Mouse (Mus musculus) inflammation-experienced regulatory T-cells, adult 16 weeks (primary cell): ENCODE results near the gene Mfsd5. TPM values are rescaled to one million over a fixed set of nuclear protein-coding genes. Genes with fewer than 3 reads are reported as not detected.

ENCODE experiments used
- polyA plus RNA-seq: library from polyadenylated mRNA; unstranded; fragments of 100-300 nt; shearing (Covaris generic); gene quantifications from one replicate; pipeline ENCODE4 v1.2.1, GENCODE M21; 2017

Mfsd5 gene
- polyA plus RNA-seq: 92.2 TPM

DNA sequence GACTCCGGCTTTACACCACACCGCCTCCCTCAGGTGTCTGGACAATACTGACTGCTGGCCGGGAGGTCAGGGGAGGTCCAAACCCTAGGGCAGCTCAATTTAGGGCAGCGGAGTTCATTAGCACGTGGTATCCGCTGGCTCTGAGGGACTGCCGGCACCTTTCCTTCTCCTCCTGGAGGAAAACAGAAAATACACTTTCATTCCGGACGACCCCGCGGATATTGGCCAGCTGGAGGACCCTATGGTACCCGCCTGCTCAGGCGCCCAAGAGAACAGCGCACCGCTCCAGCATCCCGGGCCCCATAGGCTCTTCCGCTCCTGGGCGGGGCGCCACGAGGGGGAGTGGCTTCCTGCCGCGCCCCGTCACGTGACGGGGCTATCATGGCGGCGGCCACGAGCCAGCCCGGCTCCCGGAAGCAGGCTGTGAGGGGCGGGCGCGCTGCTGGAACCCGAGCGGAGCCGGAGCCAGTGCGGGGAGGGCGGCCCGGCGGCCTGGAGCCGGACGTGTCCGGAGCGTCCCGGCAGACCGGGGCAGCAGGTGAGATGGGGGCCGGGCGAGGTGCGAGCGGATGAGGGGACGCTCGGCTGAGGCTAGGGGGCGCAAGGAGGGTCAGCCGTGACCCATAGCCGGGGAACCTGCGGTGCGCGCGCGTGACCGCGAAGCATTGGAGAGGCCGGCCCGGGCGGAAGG, at the start of gene Mfsd5:
TSS of gene Mfsd5 (plus strand) at position 363 of the 691 bp plus-strand sequence.

DNA sequence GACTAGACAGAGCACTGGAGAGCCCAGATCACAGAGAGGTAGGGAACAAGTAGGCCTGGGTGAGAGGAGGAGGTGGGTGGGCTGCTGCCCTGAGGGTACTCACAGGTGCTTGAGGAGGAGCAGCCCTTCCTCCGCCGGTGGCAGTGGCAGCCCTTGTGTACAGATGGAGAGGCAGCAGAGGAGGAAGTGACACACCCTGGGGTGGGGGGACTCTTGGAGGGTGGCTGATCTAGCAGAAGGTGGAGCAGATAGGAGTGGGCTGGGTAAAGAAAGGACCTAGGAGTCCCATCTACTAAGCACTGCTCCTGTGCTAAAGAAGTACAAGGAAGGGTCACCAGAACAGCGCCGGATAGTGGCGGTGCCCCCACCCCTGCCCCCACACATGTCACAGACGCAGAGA, 47.5 kb upstream of the Mfsd5 start, which contains the start of gene Itgb7:
TSS of gene Itgb7 (minus strand) at position 197 of the 400 bp plus-strand sequence.

DNA sequence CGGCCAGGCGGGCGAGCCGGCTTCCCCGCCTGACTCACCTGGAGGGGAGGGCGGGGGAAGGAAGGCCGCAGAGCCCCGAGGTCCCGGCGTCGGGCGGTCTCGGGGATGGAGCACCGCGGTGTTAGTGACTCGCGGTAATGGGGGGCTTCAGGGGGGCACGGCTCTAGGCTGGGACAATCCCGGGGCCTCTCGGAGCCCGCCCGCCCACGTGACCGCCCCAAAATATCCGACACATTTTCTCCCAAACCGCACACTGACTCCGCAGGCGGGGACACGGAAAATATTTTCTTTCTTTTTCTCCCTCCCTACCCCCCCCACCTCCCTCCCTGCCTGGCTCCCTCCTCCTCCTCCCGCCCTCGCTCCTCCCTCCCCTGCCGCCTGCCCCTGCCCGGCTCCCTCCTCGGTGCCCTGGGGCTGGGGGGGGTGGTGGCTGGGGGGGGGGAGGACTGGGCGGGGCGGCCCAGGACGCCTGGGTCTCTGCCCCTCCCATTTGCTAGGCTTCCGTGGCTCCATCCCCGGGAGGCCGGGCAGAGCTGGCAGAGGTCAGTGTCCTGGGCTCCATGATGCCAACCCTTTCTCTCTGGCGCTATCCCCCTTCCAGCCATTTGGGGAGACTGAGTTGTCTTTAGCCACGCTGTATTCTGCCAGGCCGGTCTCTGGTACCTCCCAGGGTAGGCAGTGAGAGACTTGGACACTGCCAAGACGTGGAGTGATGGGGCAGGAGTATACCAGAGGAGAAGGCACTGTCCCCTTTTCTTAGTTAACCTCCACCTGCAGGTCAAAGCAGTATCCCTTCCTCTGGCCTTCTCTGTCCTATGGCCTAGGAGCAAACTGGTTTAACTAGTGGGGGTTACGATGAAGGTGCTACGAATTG, 21.8 kb upstream of the Mfsd5 start, which contains the start of gene Rarg:
TSS of gene Rarg (minus strand) at position 316 of the 874 bp plus-strand sequence.

DNA sequence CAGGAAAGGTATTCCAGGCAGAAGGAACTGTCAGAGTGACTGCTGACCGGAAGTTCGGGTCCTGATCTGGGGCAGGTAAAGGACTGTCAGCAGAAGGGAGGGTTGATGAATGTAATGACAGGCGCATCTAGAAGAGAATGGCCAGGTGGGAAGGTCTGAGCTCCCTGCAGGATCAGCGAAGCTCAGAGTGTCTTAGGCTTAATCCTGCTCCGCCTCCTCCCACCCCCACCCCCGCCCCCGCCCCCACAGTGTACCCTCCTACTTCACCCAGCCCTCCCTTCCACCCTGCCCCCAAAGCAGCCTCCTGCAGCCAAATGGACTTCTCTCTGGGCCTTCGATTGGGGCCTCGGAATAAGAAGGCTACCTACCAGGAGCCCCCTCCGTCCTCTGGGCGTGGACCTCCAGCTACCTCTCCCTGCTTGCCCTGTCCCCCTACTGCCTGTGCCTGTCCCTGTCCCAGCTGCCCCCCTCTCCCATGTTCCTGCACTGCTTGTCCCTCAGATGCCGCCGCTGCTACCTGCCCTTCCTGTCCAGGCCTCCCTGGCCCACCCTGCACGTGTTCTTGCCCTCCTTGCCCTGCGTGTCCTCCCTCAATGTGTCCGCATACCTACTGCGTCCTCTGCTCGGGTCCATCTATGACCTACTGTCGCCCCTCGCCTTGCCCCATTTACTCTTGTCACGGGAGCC, 8.8 kb upstream of the Mfsd5 start, which contains the start of gene Gm9918:
TSS of gene Gm9918 (plus strand) at position 290 of the 687 bp plus-strand sequence.

DNA sequence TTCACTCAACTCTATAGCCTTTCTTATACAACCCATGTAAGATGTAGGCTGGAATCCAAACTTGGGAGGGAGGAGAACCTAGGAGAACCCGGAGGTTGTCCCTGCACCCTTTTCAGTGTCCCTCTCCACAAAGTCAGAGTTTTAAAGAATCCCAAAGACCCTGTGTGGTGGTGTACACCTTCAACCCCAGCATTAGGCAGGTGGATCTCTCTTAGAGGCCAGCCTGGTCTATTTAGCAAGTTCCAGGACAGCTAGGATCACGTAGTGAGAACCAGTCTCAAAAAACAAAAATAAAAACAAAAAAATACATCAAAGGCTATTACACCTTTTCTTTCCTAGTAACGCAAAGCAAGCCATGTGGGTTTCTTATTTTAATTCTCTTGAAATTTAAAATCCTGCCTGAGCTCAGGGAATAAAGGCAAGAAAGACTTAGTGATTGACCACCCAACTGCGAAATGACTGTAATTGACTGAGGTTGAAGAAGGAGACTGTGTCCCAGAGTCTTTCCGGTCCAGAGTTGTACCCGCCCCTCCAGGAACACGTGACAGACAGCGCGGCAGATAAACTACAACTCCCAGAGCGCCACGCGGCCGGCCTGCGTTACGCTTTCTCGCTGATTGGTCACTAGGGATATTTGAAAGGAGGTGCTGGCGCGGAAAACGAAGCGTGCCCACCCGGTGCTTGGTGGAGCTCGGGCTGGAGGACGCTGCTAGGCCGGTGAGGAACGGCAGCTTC, 16.5 kb downstream of the Mfsd5 start, which contains the start of gene Espl1:
TSS of gene Espl1 (plus strand) at position 634 of the 735 bp plus-strand sequence.

GRCm38 (mm10) chr15:102326022-102326576, 46.8 kb downstream of the Mfsd5 start, which contains the start of gene Pfdn5:
TSS of gene Pfdn5 (plus strand) at chr15:102326116.

Other genes starting within 250 kb of the Mfsd5 start
- 154 TPM for gene Eif4b, start 205.7 kb upstream of the Mfsd5 start, polyA plus RNA-seq
- 2.1 TPM for gene Tns2, start 179.0 kb upstream of the Mfsd5 start, polyA plus RNA-seq
- 69.4 TPM for gene Spryd3, start 143.2 kb upstream of the Mfsd5 start, polyA plus RNA-seq
- gene Igfbp6, start 135.1 kb upstream of the Mfsd5 start, polyA plus RNA-seq: 0.52 TPM
- gene Soat2, start 128.9 kb upstream of the Mfsd5 start, polyA plus RNA-seq: 2.5 TPM
- 95.1 TPM for gene Zfp740, start 76.2 kb upstream of the Mfsd5 start, polyA plus RNA-seq
- 18.1 TPM for gene Csad, start 74.7 kb upstream of the Mfsd5 start, polyA plus RNA-seq
- gene Itgb7, start 47.5 kb upstream of the Mfsd5 start, polyA plus RNA-seq: 979 TPM
- 38.9 TPM for gene Rarg, start 21.9 kb upstream of the Mfsd5 start, polyA plus RNA-seq
- gene Gm9918, start 8.9 kb upstream of the Mfsd5 start, polyA plus RNA-seq: not detected
- gene Espl1, start 16.8 kb downstream of the Mfsd5 start, polyA plus RNA-seq: 2.7 TPM
- 518 TPM for gene Pfdn5, start 46.7 kb downstream of the Mfsd5 start, polyA plus RNA-seq
- gene Myg1, start 52.3 kb downstream of the Mfsd5 start, polyA plus RNA-seq: 105 TPM
- gene Aaas, start 71.3 kb downstream of the Mfsd5 start, polyA plus RNA-seq: 57.2 TPM
- not detected for gene Sp7, start 87.7 kb downstream of the Mfsd5 start, polyA plus RNA-seq
- 16.0 TPM for gene Sp1, start 126.7 kb downstream of the Mfsd5 start, polyA plus RNA-seq
- gene Amhr2, start 165.9 kb downstream of the Mfsd5 start, polyA plus RNA-seq: 0.78 TPM
- gene Prr13, start 179.6 kb downstream of the Mfsd5 start, polyA plus RNA-seq: 713 TPM
- gene Pcbp2, start 191.1 kb downstream of the Mfsd5 start, polyA plus RNA-seq: 125 TPM
- gene Gm10337, start 224.3 kb downstream of the Mfsd5 start, polyA plus RNA-seq: not detected
- gene Map3k12, start 237.6 kb downstream of the Mfsd5 start, polyA plus RNA-seq: 11.6 TPM
- 63.5 TPM for gene Tarbp2, start 238.7 kb downstream of the Mfsd5 start, polyA plus RNA-seq
- gene Npff, start 245.5 kb downstream of the Mfsd5 start, polyA plus RNA-seq: 4.3 TPM